Mouse (Mus musculus): ENCODE measurements around the gene Dock9.

DNA sequence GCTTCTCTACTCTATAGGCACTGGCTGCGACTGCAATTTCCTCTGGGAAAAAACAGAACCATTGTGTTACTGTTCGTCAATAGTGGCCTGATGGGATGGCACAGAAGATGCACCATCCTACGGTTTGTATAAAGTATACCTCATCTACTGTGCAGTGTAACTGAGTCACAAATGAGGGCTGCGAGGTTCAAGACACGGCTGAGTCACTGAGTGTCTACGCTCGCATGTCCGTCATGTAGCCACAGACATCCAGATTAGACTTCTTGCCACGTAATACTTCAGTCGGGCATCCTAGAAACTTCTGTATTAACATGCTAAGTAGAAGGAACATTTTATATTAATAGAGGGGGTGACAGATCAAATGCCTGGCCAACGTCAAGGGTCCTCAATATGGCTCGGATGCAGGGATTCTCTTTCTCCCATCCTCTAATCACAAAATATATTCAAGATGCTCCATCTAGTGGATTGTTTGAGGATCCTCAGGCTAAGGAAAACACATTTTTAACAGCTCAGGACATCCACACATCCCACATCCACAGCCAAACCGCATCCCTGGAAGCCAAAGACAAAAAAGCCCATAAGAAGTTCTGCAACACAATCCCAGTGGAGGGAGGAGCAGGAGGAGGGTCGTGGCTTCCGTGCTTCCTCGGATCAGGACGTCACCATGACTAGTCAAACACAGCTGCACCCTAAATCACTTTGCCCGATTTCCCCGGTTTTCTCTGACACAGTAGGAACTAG, 44.8 kb downstream of the Dock9 start:
- TF ChIP-seq TAL1 (IDR thresholded peaks at IDR 0.05; ENCODE audit: low read length), result no peak
- no peak for TF ChIP-seq GATA1 (IDR thresholded peaks at IDR 0.05; ENCODE audit: low read length)

Data from erythroblast, embryonic 14.5 days (primary cell).